Mouse (Mus musculus): ENCODE data around the gene Btf3. TPM values are rescaled to one million over a fixed set of nuclear protein-coding genes. Genes with fewer than 3 reads are reported as not detected.
A peak's percentile ranks its signal among the peaks of the same experiment; 100 is the strongest.

Gene Btf3
- total RNA-seq, 1 experiment: 844 TPM

DNA sequence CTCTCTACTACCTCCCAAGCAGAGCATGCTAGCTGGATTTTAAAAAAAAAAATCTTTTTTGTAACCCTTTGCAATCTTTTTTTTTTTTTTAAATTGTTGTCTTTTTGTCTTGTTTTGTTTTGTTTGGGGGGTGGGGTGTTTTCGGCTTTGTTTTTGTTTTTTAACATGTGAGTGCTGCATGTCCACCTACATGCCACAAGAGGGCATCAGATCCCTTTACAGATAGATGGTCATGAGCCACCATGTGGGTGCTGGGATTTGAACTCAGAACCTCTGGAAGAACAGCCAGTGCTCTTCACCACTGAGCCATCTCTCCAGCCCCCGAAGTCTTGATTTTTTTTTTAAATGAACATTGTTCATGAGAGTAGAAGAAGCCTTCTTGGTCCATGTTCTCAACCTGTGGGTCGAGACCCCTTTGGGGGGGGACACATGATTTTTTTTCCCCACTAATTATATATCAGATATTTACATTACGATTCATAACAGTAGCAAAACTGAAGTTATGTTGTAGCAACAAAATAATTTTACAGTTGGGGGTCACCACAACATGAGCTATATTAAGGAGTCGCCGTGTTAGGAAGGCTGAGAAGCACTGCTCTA is 18.8 kb downstream of the Btf3 start:
- Histone ChIP-seq H3K27ac (ENCODE audit: insufficient read depth, low read depth, low read length, poor library complexity, severe bottlenecking) (no peak overlapping the region), H3K36me3 (ENCODE audit: control insufficient read depth, insufficient read depth, low read length, poor library complexity, severe bottlenecking) (no peaks in the 10 kb centered on the region), H3K4me3 (ENCODE audit: insufficient read depth in 1 of 2, low read depth in 1 of 2, low read length in 2 of 2, poor library complexity in 1 of 2, severe bottlenecking in 1 of 2) (no peak overlapping the region), H3K4me1 (ENCODE audit: control insufficient read depth in 2 of 2, insufficient read depth in 2 of 2, low read length in 2 of 2, poor library complexity in 1 of 2) (peaks cover 0 to 13% of the 10 kb centered on the region in 2 experiments; a peak in 1 of 4 replicates), H3K9me3 (ENCODE audit: control insufficient read depth, insufficient read depth, low read depth, low read length) (no peaks in the 10 kb centered on the region), H3K9ac (ENCODE audit: insufficient read depth, low read depth, low read length, poor library complexity, severe bottlenecking) (no peak overlapping the region)
- DNase-seq (ENCODE audit: low read depth, low spot score): no peak
- in situ Hi-C loops (cut with MboI; ENCODE audit: low sequenced_read_pairs in 2 of 2, unreplicated experiment in 2 of 2): no loop called here
- TF ChIP-seq ZC3H11A (IDR thresholded peaks at IDR 0.05; ENCODE audit: borderline replicate concordance, low read depth, low read length) (peak; percentile 14; the same call in 1 of the 2 replicates), HCFC1 (IDR thresholded peaks at IDR 0.05; ENCODE audit: borderline replicate concordance, insufficient read depth, low read length) (no peak), MAFK (IDR thresholded peaks at IDR 0.05; ENCODE audit: insufficient read depth, low read depth, low read length) (no peak), CHD2 (IDR thresholded peaks at IDR 0.05; ENCODE audit: low read depth, low read length) (peak; percentile 75), ZNF384 (IDR thresholded peaks at IDR 0.05; ENCODE audit: low read depth, low read length) (peak; percentile 33; the same call in 1 of the 2 replicates)

- Histone ChIP-seq H3K4me1 (ENCODE audit: control insufficient read depth in 2 of 2, insufficient read depth in 2 of 2, low read length in 2 of 2, poor library complexity in 1 of 2) (peaks cover 0 to 13% of the 10 kb centered on the region in 2 experiments; a peak in 1 of 4 replicates), H3K9ac (ENCODE audit: insufficient read depth, low read depth, low read length, poor library complexity, severe bottlenecking) (no peak overlapping the region), H3K27ac (ENCODE audit: insufficient read depth, low read depth, low read length, poor library complexity, severe bottlenecking) (no peak overlapping the region), H3K4me3 (ENCODE audit: insufficient read depth in 1 of 2, low read depth in 1 of 2, low read length in 2 of 2, poor library complexity in 1 of 2, severe bottlenecking in 1 of 2) (no peak overlapping the region), H3K36me3 (ENCODE audit: control insufficient read depth, insufficient read depth, low read length, poor library complexity, severe bottlenecking) (no peaks in the 10 kb centered on the region), H3K9me3 (ENCODE audit: control insufficient read depth, insufficient read depth, low read depth, low read length) (no peaks in the 10 kb centered on the region)
- in situ Hi-C loops (cut with MboI; ENCODE audit: low sequenced_read_pairs in 2 of 2, unreplicated experiment in 2 of 2): no loop called here
- no peak for DNase-seq (ENCODE audit: low read depth, low spot score)
- TF ChIP-seq CHD2 (IDR thresholded peaks at IDR 0.05; ENCODE audit: low read depth, low read length): no peak
- peak; percentile 67 for TF ChIP-seq MAFK (IDR thresholded peaks at IDR 0.05; ENCODE audit: insufficient read depth, low read depth, low read length)
Observed at GRCm38 (mm10) chr13:98296072-98296471, 20.7 kb downstream of the Btf3 start.

- Histone ChIP-seq H3K4me3 (ENCODE audit: insufficient read depth in 1 of 2, low read depth in 1 of 2, low read length in 2 of 2, poor library complexity in 1 of 2, severe bottlenecking in 1 of 2) (no peak overlapping the region), H3K27ac (ENCODE audit: insufficient read depth, low read depth, low read length, poor library complexity, severe bottlenecking) (no peak overlapping the region), H3K9me3 (ENCODE audit: control insufficient read depth, insufficient read depth, low read depth, low read length) (no peaks in the 10 kb centered on the region), H3K9ac (ENCODE audit: insufficient read depth, low read depth, low read length, poor library complexity, severe bottlenecking) (no peak overlapping the region), H3K4me1 (ENCODE audit: control insufficient read depth in 2 of 2, insufficient read depth in 2 of 2, low read length in 2 of 2, poor library complexity in 1 of 2) (peaks cover 0 to 10% of the 10 kb centered on the region in 2 experiments; a peak in 1 of 4 replicates), H3K36me3 (ENCODE audit: control insufficient read depth, insufficient read depth, low read length, poor library complexity, severe bottlenecking) (no peaks in the 10 kb centered on the region)
- in situ Hi-C loops (cut with MboI; ENCODE audit: low sequenced_read_pairs in 2 of 2, unreplicated experiment in 2 of 2): no loop called here
- DNase-seq (ENCODE audit: low read depth, low spot score): no peak
- TF ChIP-seq HCFC1 (IDR thresholded peaks at IDR 0.05; ENCODE audit: borderline replicate concordance, insufficient read depth, low read length) (no peak), MAFK (IDR thresholded peaks at IDR 0.05; ENCODE audit: insufficient read depth, low read depth, low read length) (no peak), ZC3H11A (IDR thresholded peaks at IDR 0.05; ENCODE audit: borderline replicate concordance, low read depth, low read length) (no peak), ZNF384 (IDR thresholded peaks at IDR 0.05; ENCODE audit: low read depth, low read length) (no peak), CHD2 (IDR thresholded peaks at IDR 0.05; ENCODE audit: low read depth, low read length) (no peak)
Observed at GRCm38 (mm10) chr13:98291712-98292111, 25.1 kb downstream of the Btf3 start.

DNA sequence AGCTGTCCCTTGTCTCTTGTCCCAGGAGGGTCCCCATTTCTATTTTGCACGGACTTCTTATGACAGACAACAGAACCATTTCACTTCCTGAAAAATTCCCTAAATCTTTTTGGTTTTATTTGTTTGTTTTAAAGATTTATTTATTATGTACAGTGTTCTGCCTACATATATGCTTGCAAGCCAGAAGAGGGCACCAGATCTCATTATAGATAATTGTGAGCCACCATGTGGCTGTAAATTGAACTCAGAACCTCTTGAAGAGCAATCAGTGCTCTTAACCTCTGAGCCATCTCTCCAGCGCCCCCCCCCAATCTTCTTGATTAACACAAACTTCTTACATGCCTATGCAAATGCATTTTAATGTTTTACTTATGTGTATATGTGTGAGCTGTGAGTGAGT is 26.1 kb downstream of the Btf3 start:
- peaks cover 0 to 2% of the 10 kb centered on the region in 2 experiments; a peak in 1 of 4 replicates for H3K4me1 ChIP-seq (ENCODE audit: control insufficient read depth in 2 of 2, insufficient read depth in 2 of 2, low read length in 2 of 2, poor library complexity in 1 of 2)
- H3K4me3 ChIP-seq (ENCODE audit: insufficient read depth in 1 of 2, low read depth in 1 of 2, low read length in 2 of 2, poor library complexity in 1 of 2, severe bottlenecking in 1 of 2): no peak overlapping the region
- in situ Hi-C loops (cut with MboI; ENCODE audit: low sequenced_read_pairs in 2 of 2, unreplicated experiment in 2 of 2): no loop called here
- TF ChIP-seq MAFK (IDR thresholded peaks at IDR 0.05; ENCODE audit: insufficient read depth, low read depth, low read length) (no peak), HCFC1 (IDR thresholded peaks at IDR 0.05; ENCODE audit: borderline replicate concordance, insufficient read depth, low read length) (no peak), ZC3H11A (IDR thresholded peaks at IDR 0.05; ENCODE audit: borderline replicate concordance, low read depth, low read length) (no peak), ZNF384 (IDR thresholded peaks at IDR 0.05; ENCODE audit: low read depth, low read length) (no peak), CHD2 (IDR thresholded peaks at IDR 0.05; ENCODE audit: low read depth, low read length) (no peak)
- H3K36me3 ChIP-seq (ENCODE audit: control insufficient read depth, insufficient read depth, low read length, poor library complexity, severe bottlenecking): no peaks in the 10 kb centered on the region
- H3K27ac ChIP-seq (ENCODE audit: insufficient read depth, low read depth, low read length, poor library complexity, severe bottlenecking): no peak overlapping the region
- no peaks in the 10 kb centered on the region for H3K9me3 ChIP-seq (ENCODE audit: control insufficient read depth, insufficient read depth, low read depth, low read length)
- H3K9ac ChIP-seq (ENCODE audit: insufficient read depth, low read depth, low read length, poor library complexity, severe bottlenecking): no peak overlapping the region
- DNase-seq (ENCODE audit: low read depth, low spot score): no peak
